Mouse (Mus musculus): Measurements from ENCODE around the gene Gm33543.

- TF ChIP-seq CTCF (IDR thresholded peaks at IDR 0.05; ENCODE audit: control insufficient read depth, insufficient read depth, low read length) (no peak), POLR2A (IDR thresholded peaks at IDR 0.05; ENCODE audit: borderline replicate concordance, control insufficient read depth, low read depth, low read length) (no peak)
Measured at GRCm38 (mm10) chr10:95883761-95884517, 41.2 kb upstream of the Gm33543 start.
